Mouse (Mus musculus) CD4-positive, CD25-positive, alpha-beta regulatory T cell, adult 4 months (primary cell): Measurements from ENCODE around the gene C2cd5. TPM values are rescaled to one million over a fixed set of nuclear protein-coding genes. Genes with fewer than 3 reads are reported as not detected.

Experiments used
- ATAC-seq: one replicate; pipeline ENCODE4 v1.8.0; 2017
- polyA plus RNA-seq, 2 experiments: library from polyadenylated mRNA; unstranded; fragments of 100-300 nt; shearing (Covaris generic); gene quantifications; one replicate each; pipeline ENCODE4 v1.2.1; 2017

The C2cd5 gene
- polyA plus RNA-seq, 2 experiments from 2014 or later: 68.3 to 103 TPM

GRCm38 (mm10) chr6:143070736-143071135, 29.2 kb downstream of the C2cd5 start:
- ATAC-seq: no peak

GRCm38 (mm10) chr6:143070019-143070418, 29.9 kb downstream of the C2cd5 start:
- no peak for ATAC-seq

GRCm38 (mm10) chr6:143069606-143070005, 30.3 kb downstream of the C2cd5 start:
- ATAC-seq: no peak

GRCm38 (mm10) chr6:143068181-143068915, 31.6 kb downstream of the C2cd5 start:
- peak; percentile 79 for ATAC-seq

GRCm38 (mm10) chr6:143067654-143068053, 32.3 kb downstream of the C2cd5 start:
- ATAC-seq: no peak

GRCm38 (mm10) chr6:143066859-143067258, 33.1 kb downstream of the C2cd5 start:
- peak; percentile 73 for ATAC-seq

- no peak for ATAC-seq
Observed at GRCm38 (mm10) chr6:143064047-143064446, 35.9 kb downstream of the C2cd5 start.

GRCm38 (mm10) chr6:143057601-143058000, 42.3 kb downstream of the C2cd5 start:
- ATAC-seq: no peak

- no peak for ATAC-seq
Observed at GRCm38 (mm10) chr6:143051566-143051965, 48.4 kb downstream of the C2cd5 start.

- ATAC-seq: no peak
Observed at GRCm38 (mm10) chr6:143049791-143050555, 50.0 kb downstream of the C2cd5 start.

GRCm38 (mm10) chr6:143049117-143049516, 50.8 kb downstream of the C2cd5 start:
- no peak for ATAC-seq

- ATAC-seq: no peak
Observed at GRCm38 (mm10) chr6:143047538-143048258, 52.2 kb downstream of the C2cd5 start.

GRCm38 (mm10) chr6:143041578-143041977, 58.4 kb downstream of the C2cd5 start:
- ATAC-seq: no peak

GRCm38 (mm10) chr6:143035261-143035660, 64.7 kb downstream of the C2cd5 start:
- ATAC-seq: peak; percentile 88

- no peak for ATAC-seq
Observed at GRCm38 (mm10) chr6:143034503-143034902, 65.4 kb downstream of the C2cd5 start.

GRCm38 (mm10) chr6:143030521-143030920, 69.4 kb downstream of the C2cd5 start:
- no peak for ATAC-seq

- no peak for ATAC-seq
Observed at GRCm38 (mm10) chr6:143027896-143028295, 72.0 kb downstream of the C2cd5 start.

- ATAC-seq: no peak
Observed at GRCm38 (mm10) chr6:143027402-143027801, 72.5 kb downstream of the C2cd5 start.

- ATAC-seq: no peak
Observed at GRCm38 (mm10) chr6:143023691-143024090, 76.2 kb downstream of the C2cd5 start.

- ATAC-seq: no peak
Observed at GRCm38 (mm10) chr6:143021756-143022155, 78.2 kb downstream of the C2cd5 start.

GRCm38 (mm10) chr6:143020647-143021046, 79.3 kb downstream of the C2cd5 start:
- no peak for ATAC-seq

- no peak for ATAC-seq
Observed at GRCm38 (mm10) chr6:143020146-143020545, 79.8 kb downstream of the C2cd5 start.

GRCm38 (mm10) chr6:143012513-143013215, 87.3 kb downstream of the C2cd5 start:
- no peak for ATAC-seq
